9 mouse cellular contexts compared by ENCODE assay signal in the genomic region with DNA sequence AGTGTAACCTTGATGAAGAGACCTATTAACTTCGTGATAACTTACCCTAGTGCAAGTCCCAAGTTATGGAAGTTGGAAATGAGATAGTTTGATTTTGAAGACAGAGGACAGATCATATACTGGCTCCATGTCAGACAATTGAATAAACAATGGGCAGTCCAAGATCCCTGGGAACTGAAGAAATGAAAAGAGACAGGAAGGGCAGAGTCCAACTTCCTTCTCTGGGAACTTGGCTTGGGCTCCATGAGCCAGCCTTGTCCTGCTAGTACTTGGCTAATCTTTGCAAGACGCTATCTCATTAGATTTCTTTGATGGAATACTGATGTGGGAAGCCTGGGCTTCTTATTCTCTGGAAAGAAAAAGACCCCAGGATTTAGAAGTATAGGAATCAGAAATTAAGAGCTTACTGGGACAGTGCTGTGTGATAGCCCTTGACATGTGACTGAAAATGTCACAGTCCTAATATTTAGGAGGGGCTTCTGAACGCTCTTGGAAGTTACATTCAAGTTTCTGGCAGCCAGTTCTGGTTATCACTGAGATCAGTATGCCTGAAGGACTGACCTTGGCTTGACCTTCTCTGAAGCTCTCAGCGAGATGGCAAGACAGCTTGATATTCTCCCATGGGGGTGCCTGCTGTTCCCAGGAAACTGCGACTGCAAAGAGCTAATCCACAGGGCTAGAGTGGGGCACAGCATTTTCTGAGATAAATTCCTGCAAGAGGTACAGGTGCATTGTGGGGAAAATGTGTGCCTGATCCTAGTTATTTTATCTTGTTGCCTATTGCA.
DNase-seq lines count a peak whose midpoint lies in the region.
"Had no signal": no experiment of that assay in that cellular context is flagged by ENCODE, and none has a peak within 500 bp of the region (broad histone marks: within the 10 kb centered on the region; RNA-seq: fewer than 3 reads in every experiment).

No protein-coding gene starts in this region.

- DNase-seq in embryo, embryonic 10 days (ENCODE audit: low spot score) = peak; percentile 26
- DNase-seq in embryo, embryonic 9.5 days (ENCODE audit: extremely low spot score) = no peak
- peak; percentile 7 for DNase-seq in adipocyte (ENCODE audit: low spot score)
- DNase-seq in heart, postnatal 36 days = peak; percentile 16 to 24
- DNase-seq in lung, postnatal 10 days = peak; percentile 65
- DNase-seq in layer of hippocampus, postnatal 14 days (ENCODE audit: low spot score in 2 of 2) = no peak
- DNase-seq in testis, postnatal 10 days (ENCODE audit: low spot score) = no peak
- no peak for DNase-seq in layer of hippocampus, adult 9-11 months
- DNase-seq: B cell, adult 2 months had no signal

- intact Hi-C loops in heart, postnatal 36 days (cut with DNase I) = loop anchor here (5.0 kb wide), 1 partner anchor 501 kb away; the partner anchor contains the start of gene Nrp1

Comparison
In these comparisons a context has a peak if more than half of its experiments do, and no peak if none do; other contexts are left out.
1. DNase-seq: peak in embryo, embryonic 10 days (single experiment), adipocyte (single experiment), heart, postnatal 36 days (2 of 2) and lung, postnatal 10 days (single experiment); none in embryo, embryonic 9.5 days (single experiment), layer of hippocampus, postnatal 14 days (0 of 2), testis, postnatal 10 days (single experiment) and layer of hippocampus, adult 9-11 months (single experiment).